Mouse (Mus musculus): ENCODE measurements around the gene Nsf.

The Nsf gene

DNA sequence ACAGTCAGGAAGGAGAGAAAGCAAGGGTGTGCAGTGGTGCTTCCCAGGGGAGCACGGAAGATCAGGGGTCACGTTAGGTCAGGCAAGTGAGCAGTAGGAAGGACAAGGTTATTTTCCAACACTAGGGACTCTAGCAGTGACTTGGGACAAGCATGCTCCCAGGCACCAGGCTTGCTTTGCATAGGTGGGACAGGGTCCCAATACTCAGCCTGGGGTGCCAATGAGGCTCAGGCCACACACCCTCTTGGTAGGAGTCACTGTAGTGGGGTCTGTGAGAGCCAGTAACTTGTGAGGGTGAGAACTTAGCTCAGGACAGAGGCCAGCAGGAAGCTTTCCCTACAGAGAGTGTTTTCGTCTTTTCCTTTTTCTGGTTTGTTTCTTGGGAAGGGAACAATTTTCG, 121.5 kb downstream of the Nsf start:
- no peak for DNase-seq (ENCODE audit: low read depth)

GRCm38 (mm10) chr11:103831766-103832165, 122.1 kb downstream of the Nsf start:
- DNase-seq (ENCODE audit: low read depth), result no peak

DNA sequence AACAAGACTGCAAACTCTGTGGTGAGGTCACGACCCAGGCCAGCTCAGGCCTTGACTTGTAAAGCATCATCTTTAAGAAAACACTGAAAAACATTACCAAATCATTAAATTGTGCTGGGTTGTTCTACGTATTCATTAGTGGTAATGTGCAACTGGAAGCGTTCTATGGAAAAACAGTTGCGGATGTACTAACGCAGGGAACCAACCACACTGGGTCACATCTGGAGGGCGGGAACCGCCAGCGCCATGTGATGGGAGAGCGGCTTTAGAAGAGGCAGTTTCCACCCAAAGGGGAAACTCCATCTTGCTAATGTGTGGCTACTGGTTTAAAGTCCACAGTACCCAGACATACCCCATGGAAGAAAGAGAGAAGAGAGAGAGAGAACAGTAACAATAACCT, 123.4 kb downstream of the Nsf start:
- DNase-seq (ENCODE audit: low read depth), result no peak

- no peak for DNase-seq (ENCODE audit: low read depth)
These were observed 123.9 kb downstream of the Nsf start for GRCm38 (mm10) chr11:103829956-103830355.

DNA sequence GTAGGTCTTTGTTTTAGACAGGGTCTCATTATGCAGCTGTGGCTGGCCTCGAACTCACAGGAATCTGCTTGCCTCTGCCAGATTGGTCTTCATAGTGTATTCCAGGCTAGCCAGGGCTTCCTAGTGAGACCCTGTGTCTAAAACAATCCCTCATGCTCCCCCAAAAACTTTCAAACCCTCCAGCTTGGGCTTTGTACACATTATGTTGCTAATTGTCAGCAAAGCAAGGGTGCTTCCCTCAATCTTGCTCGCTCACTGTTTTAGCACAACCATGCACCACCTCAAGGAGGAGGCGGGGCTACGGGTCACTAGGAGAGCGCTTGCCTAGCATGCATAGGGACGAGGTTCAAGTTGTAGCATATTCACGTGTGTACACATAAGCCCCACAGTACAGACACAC, 125.0 kb downstream of the Nsf start:
- DNase-seq (ENCODE audit: low read depth), result no peak

DNA sequence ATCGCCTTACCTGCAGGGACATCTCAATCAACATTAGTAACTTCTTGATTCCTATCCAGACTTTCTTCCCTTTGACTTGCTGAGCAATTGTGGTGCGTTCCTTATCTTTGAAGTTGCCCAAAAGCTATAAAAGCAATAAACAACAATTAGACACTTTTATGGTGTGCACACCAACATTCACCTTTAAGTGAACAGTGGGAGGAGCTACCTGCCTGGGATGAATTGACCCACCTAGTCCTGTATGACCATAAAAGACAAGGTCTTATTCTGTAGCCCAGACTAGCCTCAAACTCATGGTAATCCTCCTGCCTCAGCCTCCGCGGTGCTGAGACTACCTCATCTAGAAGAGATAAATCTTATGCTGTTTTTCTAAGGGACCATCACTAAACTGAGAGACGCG, 126.7 kb downstream of the Nsf start:
- DNase-seq (ENCODE audit: low read depth), result no peak

DNA sequence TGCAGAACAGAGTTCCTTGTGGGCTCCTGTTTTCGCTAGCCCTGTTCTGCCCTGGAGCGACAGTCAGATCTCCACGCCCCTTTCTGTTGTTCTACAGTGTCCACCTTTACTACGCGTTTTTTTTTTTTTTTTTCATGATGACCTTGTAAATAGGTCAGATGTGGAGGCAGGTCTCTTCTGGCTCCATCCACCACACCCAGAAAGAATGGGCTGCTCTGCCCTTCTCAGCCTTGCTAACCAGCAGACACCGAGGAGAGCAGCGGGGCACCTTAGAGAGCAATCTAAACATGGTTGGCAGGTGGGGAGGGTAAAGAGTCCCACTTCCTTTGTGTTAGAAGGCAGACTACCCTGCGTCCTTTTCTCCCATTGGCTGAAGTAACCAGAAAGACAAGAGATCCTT, 137.1 kb downstream of the Nsf start:
- DNase-seq (ENCODE audit: low read depth), result no peak

DNA sequence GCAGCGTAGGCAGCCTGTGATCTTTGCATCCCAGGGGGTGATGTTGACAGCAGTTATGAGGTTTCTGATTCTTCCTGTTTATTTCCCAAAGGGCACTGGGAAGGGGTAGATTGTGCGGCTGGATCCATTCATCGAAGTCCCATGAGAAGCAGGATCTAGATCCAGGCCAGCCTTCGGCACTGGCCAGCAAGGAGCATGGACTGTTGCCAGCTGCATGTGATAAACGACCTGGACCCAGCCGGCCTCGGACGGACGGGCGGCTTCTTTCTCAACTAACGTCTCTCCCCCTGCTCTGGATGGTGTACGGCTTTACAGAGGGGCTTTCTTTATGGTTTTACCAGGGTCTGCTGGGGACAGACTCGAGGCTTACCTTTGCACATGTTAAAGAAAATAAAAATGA, 137.9 kb downstream of the Nsf start:
- DNase-seq (ENCODE audit: low read depth), result no peak

GRCm38 (mm10) chr11:103814808-103815207, 139.0 kb downstream of the Nsf start:
- DNase-seq (ENCODE audit: low read depth), result no peak

- no peak for DNase-seq (ENCODE audit: low read depth)
These were observed 142.6 kb downstream of the Nsf start for GRCm38 (mm10) chr11:103811246-103811645.

DNA sequence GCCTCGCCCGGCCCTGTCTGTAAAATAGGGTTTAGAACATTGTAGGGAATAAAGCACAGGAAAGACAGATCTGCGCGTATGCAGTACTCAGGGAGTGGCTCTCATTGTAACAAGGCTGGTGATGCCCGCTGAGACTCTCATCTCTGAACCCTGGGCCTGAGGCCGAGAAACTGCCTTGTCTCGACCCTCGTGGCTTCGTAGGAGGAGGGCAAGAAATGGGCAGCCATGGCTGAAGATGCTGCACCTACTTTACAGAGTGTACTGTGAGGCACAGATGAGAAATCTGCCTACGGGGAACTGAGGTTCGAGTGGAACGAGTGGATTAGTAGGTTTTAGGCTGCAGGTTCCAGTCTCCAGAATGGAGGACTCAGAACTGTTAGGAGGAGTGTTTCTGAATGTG, 143.2 kb downstream of the Nsf start:
- DNase-seq (ENCODE audit: low read depth), result no peak

GRCm38 (mm10) chr11:103809611-103810598, 144.0 kb downstream of the Nsf start:
- DNase-seq (ENCODE audit: low read depth), result no peak

DNA sequence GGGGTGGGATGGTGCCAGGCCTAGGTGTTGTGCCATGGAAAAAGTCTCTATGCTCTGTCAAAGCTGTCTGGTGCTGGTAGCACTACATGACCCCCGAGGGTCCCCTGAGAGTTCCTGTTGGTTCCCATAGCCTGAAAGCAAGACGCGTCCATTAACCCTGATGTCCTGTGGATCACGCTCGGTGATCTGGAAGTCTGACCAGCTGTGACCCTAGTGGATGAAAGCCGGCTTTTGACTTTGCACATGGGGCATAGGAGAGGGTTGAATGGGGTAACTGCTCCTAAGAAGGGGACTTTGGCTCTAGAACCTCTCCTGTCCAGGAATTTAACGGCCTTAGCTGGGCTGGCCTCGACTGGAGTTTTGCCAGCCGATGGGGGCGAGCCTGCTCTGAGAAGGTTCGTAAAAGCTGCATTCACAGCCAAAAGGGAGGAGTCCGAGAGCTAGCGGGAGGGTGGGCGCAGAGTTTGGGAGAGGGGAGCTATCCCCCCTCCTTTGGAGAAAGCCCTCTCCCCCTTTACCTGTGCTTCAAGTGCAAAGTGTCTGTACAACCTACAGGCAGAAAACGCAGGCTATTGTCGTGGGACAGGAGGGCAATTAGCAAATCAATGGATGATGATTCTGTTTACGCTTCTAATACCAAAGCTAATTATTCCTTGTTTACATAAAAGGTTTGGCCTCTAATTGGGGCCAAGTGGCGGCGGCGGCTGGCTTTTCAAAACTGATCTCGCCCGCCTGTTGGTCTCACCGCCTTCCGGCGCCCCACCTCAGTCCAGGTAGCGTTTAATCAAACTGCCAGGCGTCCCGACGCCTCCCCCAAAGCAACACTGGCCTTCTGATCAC, 144.9 kb downstream of the Nsf start:
- no peak for DNase-seq (ENCODE audit: low read depth)

GRCm38 (mm10) chr11:103807966-103808365, 145.9 kb downstream of the Nsf start:
- DNase-seq (ENCODE audit: low read depth), result no peak

DNA sequence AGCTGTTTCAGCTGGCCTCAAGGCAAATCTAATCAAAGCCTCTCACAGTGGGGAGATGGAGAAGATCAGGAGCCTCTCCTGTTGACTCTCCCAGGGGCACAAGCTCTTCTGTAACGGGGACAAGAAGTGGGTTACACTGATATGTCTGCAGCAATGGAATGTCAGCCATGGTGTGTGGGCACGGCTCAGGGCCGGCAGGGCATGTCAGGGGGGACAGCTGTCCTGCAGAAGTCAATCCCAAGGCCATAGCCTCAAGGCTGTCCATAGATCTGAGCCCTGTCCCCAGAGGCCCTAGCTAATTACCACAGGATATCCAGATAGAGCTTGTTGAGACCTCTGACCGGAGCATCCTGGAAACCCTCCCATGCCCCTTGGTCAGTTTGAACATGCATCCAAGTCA, 149.1 kb downstream of the Nsf start:
- no peak for DNase-seq (ENCODE audit: low read depth)

GRCm38 (mm10) chr11:103804126-103804525, 149.7 kb downstream of the Nsf start:
- DNase-seq (ENCODE audit: low read depth), result no peak

DNA sequence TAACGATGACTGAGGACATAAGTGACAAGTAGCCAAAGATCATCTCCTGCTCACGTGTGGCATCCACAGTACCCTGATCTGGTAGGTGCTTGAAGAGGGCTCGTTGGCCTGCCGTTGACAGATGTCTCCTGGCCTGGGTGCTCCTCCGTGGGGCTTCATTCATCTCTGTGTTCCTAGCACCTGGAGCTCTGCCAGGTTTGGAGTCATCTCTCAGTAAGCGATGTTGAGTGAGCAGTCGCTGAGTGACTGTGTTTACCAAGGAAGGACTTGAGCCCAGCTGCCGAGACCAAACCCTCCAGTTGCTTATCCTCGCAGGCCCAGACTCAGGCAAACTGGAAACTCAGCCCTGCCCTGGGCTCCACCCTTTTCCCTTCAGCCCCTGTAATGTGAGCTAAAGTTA, 152.7 kb downstream of the Nsf start:
- DNase-seq (ENCODE audit: low read depth), result no peak

DNA sequence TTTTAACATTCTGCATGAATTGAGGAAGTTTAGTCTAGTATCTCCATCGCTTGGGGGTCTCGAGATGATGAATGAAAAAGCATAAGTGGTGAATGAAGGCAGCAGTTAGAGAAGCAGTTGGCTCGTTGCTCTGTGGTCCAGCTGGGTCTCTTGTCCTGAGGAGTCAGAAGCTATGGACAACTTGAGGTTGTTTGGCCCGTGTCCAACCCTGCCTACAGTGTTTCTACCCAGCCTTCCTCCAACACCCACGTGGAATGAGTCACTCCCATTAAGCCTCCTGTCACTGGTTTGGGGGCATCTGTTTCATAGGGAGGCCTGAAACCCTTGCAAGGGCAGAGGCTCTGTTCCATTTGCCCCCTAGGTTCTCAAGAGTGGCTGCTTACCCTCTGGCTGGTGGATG, 163.9 kb downstream of the Nsf start:
- DNase-seq (ENCODE audit: low read depth), result no peak

DNA sequence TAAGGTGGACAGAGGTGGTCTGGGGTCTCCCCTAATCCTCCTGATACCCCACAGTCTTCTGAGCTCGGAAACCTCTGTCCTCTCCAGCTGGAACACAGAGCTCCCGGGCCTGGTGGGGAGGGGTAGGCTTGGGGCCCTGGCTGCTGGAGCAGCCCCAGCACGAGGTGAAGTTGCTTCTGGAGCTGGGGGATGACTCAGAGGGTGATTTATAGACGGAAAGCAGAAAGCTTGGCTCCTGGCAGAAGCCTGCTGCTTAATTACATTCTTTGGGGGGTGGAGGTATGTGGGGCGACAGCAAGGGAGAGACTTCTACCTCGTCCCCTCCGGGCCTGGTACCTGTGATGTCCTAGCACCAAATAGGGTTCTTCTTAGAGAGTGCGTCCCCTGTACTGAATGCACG, 173.7 kb downstream of the Nsf start:
- DNase-seq (ENCODE audit: low read depth), result no peak

GRCm38 (mm10) chr11:103774228-103774530, 179.7 kb downstream of the Nsf start:
- no peak for DNase-seq (ENCODE audit: low read depth)

DNA sequence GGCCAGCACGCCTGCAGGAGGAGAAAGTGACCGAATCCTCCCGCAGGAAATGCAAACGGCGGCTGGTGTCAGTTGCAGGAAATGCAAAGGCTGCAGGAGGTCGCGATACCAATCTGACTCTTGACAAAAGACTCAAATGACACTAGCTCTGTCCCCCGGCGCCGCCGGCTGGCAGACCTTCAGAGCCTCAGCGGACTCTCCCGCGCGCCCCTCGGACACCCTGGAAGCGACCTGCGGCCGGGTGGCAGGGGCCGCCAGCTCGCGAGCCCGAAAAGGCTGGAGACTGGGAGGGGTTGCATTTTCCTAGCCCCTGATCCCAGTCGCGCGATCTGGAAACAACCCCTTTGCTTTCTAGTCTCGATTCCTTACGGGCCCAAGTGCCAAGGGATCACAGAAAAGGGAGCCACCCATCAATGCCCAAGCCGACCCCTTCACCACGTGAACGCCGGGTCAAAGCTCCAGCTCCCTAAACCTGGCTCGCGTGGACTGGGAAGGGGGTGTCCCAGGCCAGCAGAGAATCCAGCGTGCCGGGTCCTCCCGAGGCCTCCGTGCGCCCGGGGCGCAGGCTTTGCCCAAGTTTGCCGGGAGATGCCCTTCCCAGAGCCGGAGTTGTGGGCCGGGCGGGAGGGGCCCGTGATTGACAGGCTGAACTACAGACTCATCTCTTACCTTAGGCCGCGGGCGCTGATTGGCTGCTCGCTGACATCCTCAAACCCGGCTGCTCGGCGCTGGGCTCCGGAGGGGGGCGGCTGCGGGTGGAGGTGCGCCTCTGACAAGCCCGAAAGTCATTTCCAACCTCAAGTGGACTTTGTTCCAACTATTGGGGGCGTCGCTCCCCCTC, 180.2 kb downstream of the Nsf start, which contains the start of gene Wnt3:
TSS of gene Wnt3 (plus strand) at position 764 of the 841 bp plus-strand sequence.
- DNase-seq (ENCODE audit: low read depth), result no peak
